Mouse (Mus musculus) Patski (cell line): ENCODE results near the gene Eif4b. TPM values are rescaled to one million over a fixed set of nuclear protein-coding genes. Genes with fewer than 3 reads are reported as not detected.

ENCODE experiments used
- ATAC-seq: fragments of 100-300 bp; one replicate; pipeline ENCODE4 v1.8.0; 2021
- CTCF ChIA-PET: fragments of 350-600 bp; sonication (Branson Sonifier 250); formaldehyde crosslinking; loops from one replicate; lab custom pipeline; 2022; ENCODE audit warnings: inconsistent platforms; lab: Charles Lee
- POLR2A ChIA-PET: fragments of 350-600 bp; sonication (Branson Sonifier 250); formaldehyde crosslinking; loops from one replicate; lab custom pipeline; 2022; ENCODE audit warnings: antibody characterized with exemption, inconsistent platforms; lab: Charles Lee
- DNase-seq: peaks from one replicate; pipeline ENCODE4 v3.0.0-alpha.2; 2011; ENCODE audit warnings: low read depth, low spot score
- H3K27me3 ChIP-seq: fragments of 371-371 bp; one replicate; pipeline ENCODE4 v1.5.1; 2021
- CTCF ChIP-seq: fragments of 100-300 bp; IDR thresholded peaks from one replicate; pipeline ENCODE4 v1.5.1; 2021
- in situ Hi-C: fragments of 300-500 bp; cut with MboI; formaldehyde crosslinking; loops from 3 replicates; pipeline ENCODE4 v1.11.1; 2018; ENCODE audit warnings: low pct_unique_long_range_greater_than_20kb, mixed read lengths
- polyA plus RNA-seq: library from polyadenylated mRNA; unstranded; gene quantifications from one replicate; pipeline ENCODE4 v1.2.3, GENCODE M21; 2021

The Eif4b gene
- polyA plus RNA-seq, 1 experiment from 2014 or later, result 237 TPM

GRCm38 (mm10) chr15:102115731-102116231 lies 42.2 kb downstream of the Eif4b start:
- CTCF ChIA-PET, result interaction anchor here (1.2 to 1.8 kb wide), 2 partner anchors 32 to 109 kb away, joined by 3 to 6 read pairs; no protein-coding TSS in a partner anchor
- H3K27me3 ChIP-seq, result no peaks in the 10 kb centered on the region
- DNase-seq (no peak), ATAC-seq (no peak)
- no peak for TF ChIP-seq CTCF
- POLR2A ChIA-PET, result interaction anchor here (1.0 to 2.0 kb wide), 3 partner anchors 9 to 12 kb away, joined by 3 to 16 read pairs (median 6); no protein-coding TSS in a partner anchor
- in situ Hi-C loops, result loop anchor here (5.0 kb wide), 1 partner anchor 107 kb away; no protein-coding TSS in a partner anchor

DNA sequence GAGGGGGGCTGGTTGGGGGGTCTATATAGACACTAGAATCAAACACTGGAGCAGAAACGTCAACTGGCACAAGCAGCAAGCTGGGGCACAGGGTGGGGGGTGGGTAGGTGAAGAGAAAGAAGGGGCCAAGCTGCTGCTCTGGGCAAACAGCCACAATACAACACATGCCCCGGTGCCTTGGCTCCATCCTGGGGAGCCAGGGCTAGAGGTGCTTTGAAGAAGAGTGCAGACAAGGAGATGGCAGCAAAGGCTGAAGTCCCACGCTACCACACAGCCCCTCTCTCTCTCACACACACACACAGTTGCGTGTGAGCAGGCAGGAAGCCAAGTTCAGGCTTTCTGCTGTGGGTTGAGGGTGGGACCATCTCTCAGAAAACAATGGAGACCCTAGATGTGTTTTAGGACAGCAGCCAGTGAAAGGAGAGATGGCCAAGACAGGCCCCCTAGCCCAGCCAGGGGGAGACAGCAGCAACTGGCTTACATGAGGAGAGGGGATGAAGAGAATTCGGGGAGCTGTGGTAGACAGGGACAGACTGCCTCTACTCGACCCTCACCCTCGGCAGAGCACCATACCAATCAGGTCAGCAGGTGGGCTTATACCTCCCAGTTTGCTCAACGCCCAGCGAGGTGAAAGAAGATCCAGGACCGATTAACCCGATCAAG lies 43.3 kb downstream of the Eif4b start:
- DNase-seq, result no peak
- H3K27me3 ChIP-seq, result no peaks in the 10 kb centered on the region
- ChIA-PET CTCF (interaction anchor here (0.9 to 1.5 kb wide), 4 partner anchors 9 to 31 kb away, joined by 3 to 6 read pairs (median 3); partner anchors contain the start of gene Spryd3), POLR2A (interaction anchor here (0.7 to 2.0 kb wide), 4 partner anchors 10 to 105 kb away, joined by 3 to 16 read pairs (median 4); no protein-coding TSS in a partner anchor)
- no peak for TF ChIP-seq CTCF
- ATAC-seq, result no peak
- in situ Hi-C loops, result loop anchor here (5.0 kb wide), 1 partner anchor 105 kb away; no protein-coding TSS in a partner anchor

- CTCF ChIA-PET, result interaction anchor here (0.9 to 1.5 kb wide), 6 partner anchors 8 to 33 kb away, joined by 3 to 6 read pairs (median 3); partner anchors contain the start of genes Soat2, Spryd3 and Tns2
- DNase-seq, result no peak
- POLR2A ChIA-PET, result interaction anchor here (0.7 kb wide), 1 partner anchor 104 kb away, joined by 3 read pairs; no protein-coding TSS in a partner anchor
- no peak for TF ChIP-seq CTCF
- ATAC-seq, result no peak
- H3K27me3 ChIP-seq, result no peaks in the 10 kb centered on the region
- in situ Hi-C loops, result loop anchor here (5.0 kb wide), 1 partner anchor 105 kb away; no protein-coding TSS in a partner anchor
These were observed 44.2 kb downstream of the Eif4b start for GRCm38 (mm10) chr15:102117461-102118443.

GRCm38 (mm10) chr15:102118591-102118990 lies 45.0 kb downstream of the Eif4b start:
- ATAC-seq (no peak), DNase-seq (no peak)
- ChIA-PET POLR2A (no interaction called here), CTCF (interaction anchor here (0.9 to 1.5 kb wide), 4 partner anchors 12 to 32 kb away, joined by 3 to 4 read pairs (median 3); partner anchors contain the start of genes Soat2, Spryd3 and Tns2)
- in situ Hi-C loops, result loop anchor here (5.0 kb wide), 1 partner anchor 104 kb away; no protein-coding TSS in a partner anchor
- H3K27me3 ChIP-seq, result no peaks in the 10 kb centered on the region
- TF ChIP-seq CTCF, result no peak

GRCm38 (mm10) chr15:102119121-102119830 lies 45.7 kb downstream of the Eif4b start:
- ATAC-seq (no peak), DNase-seq (no peak)
- in situ Hi-C loops, result loop anchor here (5.0 kb wide), 1 partner anchor 103 kb away; no protein-coding TSS in a partner anchor

GRCm38 (mm10) chr15:102119831-102120170 lies 46.2 kb downstream of the Eif4b start:
- no peaks in the 10 kb centered on the region for H3K27me3 ChIP-seq
- in situ Hi-C loops, result loop anchor here (5.0 kb wide), 1 partner anchor 102 kb away; no protein-coding TSS in a partner anchor
- ATAC-seq, result no peak
- TF ChIP-seq CTCF, result no peak
- DNase-seq, result no peak
- POLR2A ChIA-PET, result no interaction called here
- CTCF ChIA-PET, result interaction anchor here (0.8 to 1.5 kb wide), 3 partner anchors 11 to 26 kb away, joined by 3 to 4 read pairs (median 3); no protein-coding TSS in a partner anchor

More at GRCm38 (mm10) chr15:102119121-102119830, 45.7 kb downstream of the Eif4b start:
- POLR2A ChIA-PET, result no interaction called here
- TF ChIP-seq CTCF, result no peak
- CTCF ChIA-PET, result interaction anchor here (0.8 to 1.5 kb wide), 3 partner anchors 10 to 27 kb away, joined by 3 to 4 read pairs (median 3); no protein-coding TSS in a partner anchor
- no peaks in the 10 kb centered on the region for H3K27me3 ChIP-seq

DNA sequence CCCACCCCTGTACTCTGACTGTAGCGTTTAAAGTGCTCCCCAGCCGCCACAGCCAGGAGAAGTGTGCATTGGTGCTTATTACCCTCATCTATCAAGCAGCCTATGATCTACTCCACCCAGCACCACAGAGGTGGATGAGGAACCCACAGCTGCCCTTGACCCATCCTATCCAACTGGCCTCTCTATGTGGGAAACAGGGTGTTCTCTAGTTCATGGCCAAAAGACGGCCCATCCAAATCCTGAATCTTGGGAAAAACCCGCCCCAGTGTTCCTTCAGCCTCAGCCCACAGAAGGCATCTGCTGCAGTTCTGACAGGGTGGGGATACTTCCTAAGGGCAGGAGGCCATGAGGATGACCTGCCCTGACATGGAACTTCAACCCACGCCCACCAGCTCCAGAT lies 47.0 kb downstream of the Eif4b start:
- ATAC-seq, result no peak
- no peak for DNase-seq
- no peaks in the 10 kb centered on the region for H3K27me3 ChIP-seq
- ChIA-PET CTCF (interaction anchor here (0.5 to 2.0 kb wide), 3 partner anchors 11 to 104 kb away, joined by 3 to 6 read pairs (median 5); partner anchors contain the start of gene Soat2), POLR2A (no interaction called here)
- in situ Hi-C loops, result no loop called here
- TF ChIP-seq CTCF, result no peak

GRCm38 (mm10) chr15:102126303-102126702 lies 52.7 kb downstream of the Eif4b start:
- no peak for TF ChIP-seq CTCF
- no peaks in the 10 kb centered on the region for H3K27me3 ChIP-seq
- DNase-seq (no peak), ATAC-seq (no peak)
- ChIA-PET POLR2A (interaction anchor here (0.9 to 1.2 kb wide), 3 partner anchors 11 to 22 kb away, joined by 3 to 16 read pairs (median 3); no protein-coding TSS in a partner anchor), CTCF (interaction anchor here (1.3 to 1.7 kb wide), 2 partner anchors 10 to 12 kb away, joined by 3 to 6 read pairs; no protein-coding TSS in a partner anchor)
- in situ Hi-C loops, result no loop called here

DNA sequence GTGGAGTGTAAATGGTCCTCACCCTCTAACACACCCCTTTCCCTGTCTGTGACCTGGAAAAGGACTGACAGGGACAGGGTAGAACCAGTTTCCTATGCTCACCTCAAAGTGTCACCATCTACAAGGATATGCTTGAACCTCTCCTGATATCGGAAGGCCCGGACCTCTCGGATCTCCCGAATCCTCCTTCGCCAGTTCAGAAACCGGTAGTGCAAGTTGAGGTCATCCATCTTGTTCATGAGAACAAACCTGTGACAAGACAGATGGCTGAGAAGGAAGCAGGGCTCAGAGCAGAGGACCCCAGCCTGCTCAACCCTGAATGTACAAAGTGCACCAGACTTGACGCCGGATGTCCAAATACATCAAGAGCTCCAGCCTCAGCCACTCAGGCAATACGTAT lies 59.7 kb downstream of the Eif4b start:
- no peak for ATAC-seq
- no peaks in the 10 kb centered on the region for H3K27me3 ChIP-seq
- POLR2A ChIA-PET, result no interaction called here
- no peak for TF ChIP-seq CTCF
- in situ Hi-C loops, result no loop called here
- no peak for DNase-seq
- CTCF ChIA-PET, result no interaction called here
